In genomic region chr9:59667250-59667649, GRCm38 (mm10) we compare ENCODE assay signal across 15 mouse cellular contexts. TPM values are rescaled to one million over a fixed set of nuclear protein-coding genes. Genes with fewer than 3 reads are reported as not detected.
DNase-seq lines count a peak whose midpoint lies in the region; ATAC-seq and TF ChIP-seq lines count a peak whose summit lies in the region.
"Had no signal": no experiment of that assay in that cellular context is flagged by ENCODE, and none has a peak within 500 bp of the region (broad histone marks: within the 10 kb centered on the region; RNA-seq: fewer than 3 reads in every experiment).

No protein-coding gene starts in this region.

- peaks cover 94% of the 10 kb centered on the region for H3K36me3 ChIP-seq in embryonic facial prominence, embryonic 14.5 days (ENCODE audit: control insufficient read depth, insufficient read depth, low read length)
- peaks cover 100% of the 10 kb centered on the region for H3K36me3 ChIP-seq in embryonic facial prominence, embryonic 10.5 days (replicated peaks)

- H3K4me2 ChIP-seq in embryonic facial prominence, embryonic 14.5 days (ENCODE audit: low read depth, low read length): no peak overlapping the region
- H3K4me2 ChIP-seq: hindbrain, embryonic 12.5 days; limb, embryonic 12.5 days; lung, embryonic 14.5 days; midbrain, embryonic 12.5 days had no signal

- no peak overlapping the region for H3K9ac ChIP-seq in embryonic facial prominence, embryonic 14.5 days (ENCODE audit: low read depth, low read length)
- H3K9ac ChIP-seq: hindbrain, embryonic 12.5 days; limb, embryonic 12.5 days; lung, embryonic 14.5 days; midbrain, embryonic 12.5 days had no signal

- no peak overlapping the region for H3K27ac ChIP-seq in embryonic facial prominence, embryonic 14.5 days (replicated peaks; ENCODE audit: low read depth, low read length)
- H3K27ac ChIP-seq in embryonic facial prominence, embryonic 10.5 days (replicated peaks): no peak overlapping the region
- H3K27ac ChIP-seq in layer of hippocampus, adult 2 months: peak overlapping the region; percentile 86
- H3K27ac ChIP-seq: hindbrain, embryonic 12.5 days; limb, embryonic 12.5 days; midbrain, embryonic 12.5 days had no signal

- no peaks in the 10 kb centered on the region for H3K9me3 ChIP-seq in embryonic facial prominence, embryonic 14.5 days (ENCODE audit: control insufficient read depth, low read length)
- no peaks in the 10 kb centered on the region for H3K9me3 ChIP-seq in embryonic facial prominence, embryonic 10.5 days
- H3K9me3 ChIP-seq: hindbrain, embryonic 12.5 days; limb, embryonic 12.5 days; midbrain, embryonic 12.5 days had no signal

- no peak overlapping the region for H3K4me3 ChIP-seq in embryonic facial prominence, embryonic 14.5 days (ENCODE audit: low read depth, low read length)
- no peak overlapping the region for H3K4me3 ChIP-seq in embryonic facial prominence, embryonic 10.5 days
- H3K4me3 ChIP-seq in layer of hippocampus, adult 2 months: no peak overlapping the region
- H3K4me3 ChIP-seq: hindbrain, embryonic 12.5 days; limb, embryonic 12.5 days; midbrain, embryonic 12.5 days had no signal

- no peak for TF ChIP-seq CTCF in layer of hippocampus, adult 2 months (conservative IDR thresholded peaks at IDR 0.05)

- DNase-seq in embryonic facial prominence, embryonic 14.5 days (ENCODE audit: low spot score): peak; percentile 35
- no peak for DNase-seq in embryonic facial prominence, embryonic 10.5 days (ENCODE audit: low spot score)
- peak; percentile 60 to 77 for DNase-seq in layer of hippocampus, adult 2 months (ENCODE audit: low spot score in 2 of 2)
- DNase-seq in layer of hippocampus, postnatal 10 days (ENCODE audit: low spot score in 2 of 2): no peak
- peak; percentile 86 for DNase-seq in brain, adult 2 months (ENCODE audit: low read depth, low spot score)
- peak; percentile 68 to 73 for DNase-seq in heart, postnatal 10 days
- no peak for DNase-seq in adrenal gland, adult (ENCODE audit: inconsistent age in 2 of 2, low spot score in 1 of 2)
- DNase-seq in urinary bladder, postnatal 10 days (ENCODE audit: low spot score): no peak
- DNase-seq: adrenal gland, postnatal 10 days; cerebellum, postnatal 14 days; lung, embryonic 14.5 days; spleen, adult 18-20 months had no signal

- H3K27me3 ChIP-seq in embryonic facial prominence, embryonic 14.5 days (replicated peaks; ENCODE audit: control insufficient read depth, insufficient read depth, low read length): no peaks in the 10 kb centered on the region
- no peaks in the 10 kb centered on the region for H3K27me3 ChIP-seq in embryonic facial prominence, embryonic 10.5 days (replicated peaks; ENCODE audit: low read depth, poor library complexity, severe bottlenecking)
- H3K27me3 ChIP-seq: hindbrain, embryonic 12.5 days; limb, embryonic 12.5 days; midbrain, embryonic 12.5 days had no signal

- ATAC-seq in embryonic facial prominence, embryonic 14.5 days (ENCODE audit: low read depth): peak; percentile 28; the same call in 1 of the 2 replicates

- H3K4me1 ChIP-seq in embryonic facial prominence, embryonic 14.5 days (ENCODE audit: control insufficient read depth, insufficient read depth, low read length): no peaks in the 10 kb centered on the region
- H3K4me1 ChIP-seq in embryonic facial prominence, embryonic 10.5 days: peaks cover 12% of the 10 kb centered on the region

- intact Hi-C loops in heart, postnatal 10 days (cut with DNase I): no loop called here

- 80% methylated on average over 4 of the region's 4 CpGs for WGBS in embryonic facial prominence, embryonic 14.5 days
- 87% methylated on average over 4 of the region's 4 CpGs for WGBS in embryonic facial prominence, embryonic 10.5 days

RNA-seq across cellular contexts. Expression of gene Pkm, which starts 11.1 kb away (rescaled TPM):
- polyA plus RNA-seq in embryonic facial prominence, embryonic 14.5 days (2014; fragmentation: Nextera tagmentation; extraction: Ambion mirVana): 1,005 and 1,158 TPM in 2 replicates
- 2,716 and 3,081 TPM in 2 replicates for polyA plus RNA-seq in embryonic facial prominence, embryonic 10.5 days (2016; fragmentation: Nextera tagmentation; extraction: Ambion mirVana)
- total RNA-seq in layer of hippocampus, adult 2 months (2021): 1,000 to 10,000 TPM; 1,301 to 1,421 TPM
- 100 to 1,000 TPM; 761 to 808 TPM for total RNA-seq in layer of hippocampus, postnatal 10 days (2021)
- 1,000 to 10,000 TPM; 1,252 to 1,287 TPM for total RNA-seq in heart, postnatal 10 days (2021)

RNA-seq across cellular contexts. Expression of gene Gramd2, which starts 12.7 kb away (rescaled TPM):
- polyA plus RNA-seq in embryonic facial prominence, embryonic 14.5 days (2014; fragmentation: Nextera tagmentation; extraction: Ambion mirVana): 4.5 and 5.4 TPM in 2 replicates
- 0.24 and 0.64 TPM in 2 replicates for polyA plus RNA-seq in embryonic facial prominence, embryonic 10.5 days (2016; fragmentation: Nextera tagmentation; extraction: Ambion mirVana)
- 1 to 10 TPM; 5.7 to 7.5 TPM for total RNA-seq in layer of hippocampus, adult 2 months (2021)
- total RNA-seq in layer of hippocampus, postnatal 10 days (2021): 10 to 100 TPM; 12.8 to 14.7 TPM
- total RNA-seq in heart, postnatal 10 days (2021): under 1 TPM in 1 of 2 experiments, not detected in 1; 0.26 TPM

RNA-seq across cellular contexts. Expression of gene Parp6, which starts 50.2 kb away (rescaled TPM):
- 29.1 and 32.2 TPM in 2 replicates for polyA plus RNA-seq in embryonic facial prominence, embryonic 14.5 days (2014; fragmentation: Nextera tagmentation; extraction: Ambion mirVana)
- 37.7 and 40.8 TPM in 2 replicates for polyA plus RNA-seq in embryonic facial prominence, embryonic 10.5 days (2016; fragmentation: Nextera tagmentation; extraction: Ambion mirVana)
- total RNA-seq in layer of hippocampus, adult 2 months (2021): 100 to 1,000 TPM; 129 to 132 TPM
- 100 to 1,000 TPM; 177 to 180 TPM for total RNA-seq in layer of hippocampus, postnatal 10 days (2021)
- total RNA-seq in heart, postnatal 10 days (2021): 10 to 100 TPM; 15.6 to 19.3 TPM

Comparison
In these comparisons a context has a peak if more than half of its experiments do, and no peak if none do; other contexts are left out.
1. DNase-seq: peak in embryonic facial prominence, embryonic 14.5 days (single experiment), layer of hippocampus, adult 2 months (2 of 2), brain, adult 2 months (single experiment) and heart, postnatal 10 days (2 of 2); none in embryonic facial prominence, embryonic 10.5 days (single experiment), layer of hippocampus, postnatal 10 days (0 of 2), adrenal gland, adult (0 of 2) and urinary bladder, postnatal 10 days (single experiment).
2. RNA of gene Gramd2, which starts 12.7 kb away (total RNA-seq): 12.8 to 14.7 TPM in layer of hippocampus, postnatal 10 days and 5.7 to 7.5 TPM in layer of hippocampus, adult 2 months; 0.26 TPM in heart, postnatal 10 days; every median in the first group is over 4 times any median in the second.
3. RNA of gene Parp6, which starts 50.2 kb away (total RNA-seq): 177 to 180 TPM in layer of hippocampus, postnatal 10 days and 129 to 132 TPM in layer of hippocampus, adult 2 months; 15.6 to 19.3 TPM in heart, postnatal 10 days; every median in the first group is over 4 times any median in the second.